Mouse (Mus musculus) lung, embryonic 15.5 days (tissue): Measurements from ENCODE around the gene Rexo1. TPM values are rescaled to one million over a fixed set of nuclear protein-coding genes. Genes with fewer than 3 reads are reported as not detected.

ENCODE experiments used
- ATAC-seq: fragments of 200-750 bp; cut with Nextera tagmentation; 2 replicates; pipeline ENCODE4 v1.8.0; 2017; ENCODE audit warnings: moderate number of reproducible peaks, borderline replicate concordance; ENCODE audit not compliant: low FRiP score, low TSS enrichment; ENCODE audit errors: extremely low read depth
- H3K27ac ChIP-seq: fragments of 300-500 bp; sonication (generic); 2 replicates; pipeline ENCODE4 v1.5.1; 2015; ENCODE audit warnings: moderate library complexity, mild to moderate bottlenecking, inconsistent platforms
- H3K27me3 ChIP-seq: fragments of 300-500 bp; sonication (generic); 2 replicates; pipeline ENCODE4 v1.6.1; 2015; ENCODE audit warnings: inconsistent platforms
- H3K36me3 ChIP-seq: fragments of 300-500 bp; sonication (generic); 2 replicates; pipeline ENCODE4 v1.6.1; 2015; ENCODE audit warnings: inconsistent platforms
- H3K4me1 ChIP-seq: fragments of 300-500 bp; sonication (generic); 2 replicates; pipeline ENCODE4 v1.6.1; 2015; ENCODE audit warnings: inconsistent platforms
- H3K4me2 ChIP-seq: fragments of 300-500 bp; sonication (generic); 2 replicates; pipeline ENCODE4 v1.6.1; 2015; ENCODE audit warnings: inconsistent platforms, mild to moderate bottlenecking, moderate library complexity
- H3K4me3 ChIP-seq: fragments of 300-500 bp; sonication (generic); 2 replicates; pipeline ENCODE4 v1.5.1; 2015; ENCODE audit warnings: mild to moderate bottlenecking, inconsistent platforms
- H3K9ac ChIP-seq: fragments of 300-500 bp; sonication (generic); 2 replicates; pipeline ENCODE4 v1.6.1; 2015; ENCODE audit warnings: inconsistent platforms
- H3K9me3 ChIP-seq: fragments of 300-500 bp; sonication (generic); 2 replicates; pipeline ENCODE4 v1.6.1; 2016; ENCODE audit warnings: inconsistent platforms
- WGBS: fragments of 180-500 bp; shearing (Covaris S2); methylation state at CpG from one replicate; pipeline ENCODE4 v1.1.7; 2015; 5-methylcytosine and 5-hydroxymethylcytosine counted together
- polyA plus RNA-seq: library from polyadenylated mRNA; unstranded; fragments of >200 nt; fragmentation: Nextera tagmentation; extraction: Ambion mirVana; gene quantifications from 2 replicates; pipeline ENCODE4 v1.2.1, GENCODE M21; 2015

Rexo1 gene
- polyA plus RNA-seq, 1 experiment from 2014 or later, result 25.8 TPM

GRCm38 (mm10) chr10:80569664-80570066 is 8.3 kb upstream of the Rexo1 start:
- WGBS, result 31% methylated on average over 10 of the region's 10 CpGs
- H3K27ac ChIP-seq, result no peak overlapping the region
- H3K4me2 ChIP-seq, result peak overlapping the region; percentile 35; the same call in 1 of the 2 replicates
- no peaks in the 10 kb centered on the region for H3K9me3 ChIP-seq
- H3K4me3 ChIP-seq, result no peak overlapping the region
- H3K36me3 ChIP-seq, result peaks cover 15% of the 10 kb centered on the region; the same call in 1 of the 2 replicates
- no peaks in the 10 kb centered on the region for H3K27me3 ChIP-seq
- H3K4me1 ChIP-seq, result peaks cover 52% of the 10 kb centered on the region
- ATAC-seq, result peak; percentile 34; the same call in 1 of the 2 replicates
- H3K9ac ChIP-seq, result no peak overlapping the region

DNA sequence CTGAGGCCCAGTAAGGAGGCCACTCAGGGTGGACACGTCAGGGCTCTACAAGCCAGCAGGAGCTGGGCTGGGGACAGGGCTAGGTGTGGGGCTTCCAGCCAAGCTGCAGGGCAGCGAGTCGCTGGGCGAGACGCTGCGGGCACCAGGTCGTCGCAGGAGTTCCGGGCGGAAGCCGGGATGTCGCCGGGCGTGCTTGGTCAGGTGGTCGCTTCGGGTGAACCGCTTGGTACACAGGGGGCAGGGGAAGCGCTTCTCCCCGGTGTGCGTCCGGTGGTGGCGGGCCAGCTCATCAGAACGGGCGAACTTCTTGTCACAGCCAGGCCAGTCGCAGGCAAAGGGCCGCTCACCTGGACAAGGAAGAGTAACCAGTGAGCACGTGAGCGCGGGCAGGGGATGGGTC is 7.5 kb upstream of the Rexo1 start:
- H3K36me3 ChIP-seq, result peaks cover 15% of the 10 kb centered on the region; the same call in 1 of the 2 replicates
- WGBS, result 92% methylated on average over 29 of the region's 29 CpGs
- no peaks in the 10 kb centered on the region for H3K27me3 ChIP-seq
- H3K27ac ChIP-seq, result no peak overlapping the region
- no peaks in the 10 kb centered on the region for H3K9me3 ChIP-seq
- no peak for ATAC-seq
- peaks cover 45% of the 10 kb centered on the region for H3K4me1 ChIP-seq
- no peak overlapping the region for H3K9ac ChIP-seq
- no peak overlapping the region for H3K4me3 ChIP-seq
- no peak overlapping the region for H3K4me2 ChIP-seq

GRCm38 (mm10) chr10:80566375-80567092 is 5.2 kb upstream of the Rexo1 start:
- no peaks in the 10 kb centered on the region for H3K9me3 ChIP-seq
- ATAC-seq, result 0 out of 2 replicates have a peak, but pooled peaks have one; percentile 17
- H3K4me1 ChIP-seq, result peaks cover 32% of the 10 kb centered on the region
- no peak overlapping the region for H3K27ac ChIP-seq
- H3K9ac ChIP-seq, result no peak overlapping the region
- no peaks in the 10 kb centered on the region for H3K27me3 ChIP-seq
- 31% methylated on average over 17 of the region's 17 CpGs for WGBS
- no peak overlapping the region for H3K4me3 ChIP-seq
- H3K36me3 ChIP-seq, result peaks cover 15% of the 10 kb centered on the region; the same call in 1 of the 2 replicates
- H3K4me2 ChIP-seq, result no peak overlapping the region

GRCm38 (mm10) chr10:80560621-80561020 is 739 bp downstream of the Rexo1 start:
- Histone ChIP-seq H3K27ac (peak overlapping the region; percentile 89; the same call in 1 of the 2 replicates), H3K4me3 (peak overlapping the region; percentile 93), H3K4me1 (peaks cover 44% of the 10 kb centered on the region), H3K36me3 (no peaks in the 10 kb centered on the region), H3K4me2 (peak overlapping the region; percentile 85), H3K9ac (peak overlapping the region; percentile 99), H3K27me3 (no peaks in the 10 kb centered on the region), H3K9me3 (no peaks in the 10 kb centered on the region)
- ATAC-seq, result no peak
- 1% methylated on average over 13 of the region's 13 CpGs for WGBS

DNA sequence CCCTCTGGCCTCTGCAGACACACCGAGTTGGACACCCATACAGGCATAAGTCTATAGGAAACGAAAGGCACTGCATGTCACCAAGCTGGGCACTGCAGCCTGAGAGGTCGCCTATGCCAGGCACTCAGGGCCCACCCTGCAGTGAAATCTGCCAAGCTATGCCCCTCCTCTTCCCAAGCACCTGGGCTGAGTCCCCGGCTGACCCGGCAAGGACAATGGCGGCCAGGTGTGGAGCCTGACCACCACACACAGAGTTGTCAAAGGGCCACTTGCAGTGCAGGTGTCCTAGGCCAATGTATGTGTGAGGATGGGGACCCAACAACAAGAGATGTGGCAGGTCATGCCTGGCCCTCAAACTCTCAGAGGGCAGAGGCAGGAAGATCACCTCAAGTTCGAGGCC is 1.9 kb downstream of the Rexo1 start:
- peaks cover 44% of the 10 kb centered on the region for H3K4me1 ChIP-seq
- H3K27me3 ChIP-seq, result no peaks in the 10 kb centered on the region
- 87% methylated on average over 7 of the region's 7 CpGs for WGBS
- H3K36me3 ChIP-seq, result no peaks in the 10 kb centered on the region
- H3K9ac ChIP-seq, result no peak overlapping the region
- H3K9me3 ChIP-seq, result no peaks in the 10 kb centered on the region
- no peak overlapping the region for H3K4me3 ChIP-seq
- no peak overlapping the region; the same call in 1 of the 2 replicates for H3K4me2 ChIP-seq
- no peak overlapping the region for H3K27ac ChIP-seq
- ATAC-seq, result no peak

DNA sequence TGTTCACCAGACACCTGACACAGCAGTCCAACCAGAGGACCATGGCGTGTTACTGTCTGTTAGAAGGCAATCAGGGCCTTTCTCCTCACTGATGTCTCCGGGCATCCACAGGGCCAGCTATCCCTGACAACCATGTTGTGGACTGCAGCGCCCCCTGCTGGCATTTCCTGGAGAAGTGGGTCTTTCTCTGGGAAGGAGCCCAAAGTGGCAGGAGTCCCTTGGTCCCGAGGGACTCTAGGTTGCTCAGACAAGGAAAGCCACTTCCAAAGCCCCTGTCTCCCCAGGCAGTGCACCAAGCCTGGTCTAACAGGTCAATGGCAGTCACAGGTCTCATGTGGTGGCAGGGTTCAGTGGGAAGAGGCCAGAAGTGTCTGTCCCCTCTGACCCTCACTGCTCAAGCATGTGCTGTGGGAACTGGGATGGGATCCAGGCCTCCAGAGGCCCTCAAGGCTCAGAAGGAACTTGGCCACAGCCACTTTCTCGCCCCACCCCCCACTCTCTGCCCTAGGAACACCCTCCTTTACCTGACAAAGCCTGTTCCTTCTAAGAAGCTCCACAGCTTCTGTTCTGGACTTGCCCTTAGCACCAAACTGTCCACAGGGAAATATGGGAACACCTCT is 3.9 kb downstream of the Rexo1 start:
- no peaks in the 10 kb centered on the region for H3K36me3 ChIP-seq
- no peaks in the 10 kb centered on the region for H3K27me3 ChIP-seq
- 0 out of 2 replicates have a peak overlapping the region, but pooled peaks have one; percentile 10 for H3K9ac ChIP-seq
- no peaks in the 10 kb centered on the region for H3K9me3 ChIP-seq
- 28% methylated on average over 5 of the region's 5 CpGs for WGBS
- no peak overlapping the region for H3K4me2 ChIP-seq
- no peak overlapping the region for H3K4me3 ChIP-seq
- ATAC-seq, result no peak
- H3K4me1 ChIP-seq, result peaks cover 40% of the 10 kb centered on the region
- no peak overlapping the region for H3K27ac ChIP-seq

DNA sequence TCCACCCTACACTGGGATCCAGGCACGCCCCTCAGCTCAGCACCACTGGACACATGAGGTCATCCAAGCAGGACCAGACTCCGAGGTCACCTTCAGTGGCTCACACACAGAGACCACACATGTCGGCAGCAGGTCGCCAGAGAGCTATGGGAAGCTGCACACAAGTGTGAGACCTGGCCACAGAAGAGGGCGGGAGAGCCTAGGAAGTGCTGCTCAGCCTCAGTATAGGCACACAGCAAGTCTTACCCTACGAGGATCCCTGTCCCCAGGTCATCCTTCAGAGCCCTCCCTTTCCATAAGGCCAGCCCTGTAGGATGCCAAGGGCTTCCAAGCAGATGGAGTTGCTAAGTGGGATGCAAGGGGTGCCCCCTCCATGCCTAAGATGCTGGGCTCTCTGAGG is 7.4 kb downstream of the Rexo1 start:
- 77% methylated on average over 6 of the region's 6 CpGs for WGBS
- H3K4me2 ChIP-seq, result no peak overlapping the region
- no peak overlapping the region for H3K4me3 ChIP-seq
- no peak for ATAC-seq
- peaks cover 18% of the 10 kb centered on the region for H3K4me1 ChIP-seq
- no peaks in the 10 kb centered on the region for H3K9me3 ChIP-seq
- H3K27me3 ChIP-seq, result no peaks in the 10 kb centered on the region
- H3K9ac ChIP-seq, result no peak overlapping the region
- H3K36me3 ChIP-seq, result peaks cover 15% of the 10 kb centered on the region
- H3K27ac ChIP-seq, result no peak overlapping the region

GRCm38 (mm10) chr10:80553575-80553974 is 7.8 kb downstream of the Rexo1 start:
- Histone ChIP-seq H3K4me3 (no peak overlapping the region), H3K4me1 (peaks cover 16% of the 10 kb centered on the region), H3K36me3 (peaks cover 16% of the 10 kb centered on the region), H3K9me3 (no peaks in the 10 kb centered on the region), H3K4me2 (no peak overlapping the region), H3K27me3 (no peaks in the 10 kb centered on the region), H3K9ac (no peak overlapping the region), H3K27ac (no peak overlapping the region)
- no peak for ATAC-seq
- WGBS, result 87% methylated on average over 8 of the region's 8 CpGs

GRCm38 (mm10) chr10:80552364-80552763 is 9.0 kb downstream of the Rexo1 start:
- no peak overlapping the region for H3K4me3 ChIP-seq
- peaks cover 3% of the 10 kb centered on the region for H3K4me1 ChIP-seq
- H3K36me3 ChIP-seq, result peaks cover 26% of the 10 kb centered on the region
- no peaks in the 10 kb centered on the region for H3K9me3 ChIP-seq
- no peak overlapping the region for H3K4me2 ChIP-seq
- no peak for ATAC-seq
- WGBS, result 60% methylated on average over 9 of the region's 9 CpGs
- H3K27ac ChIP-seq, result no peak overlapping the region
- H3K27me3 ChIP-seq, result no peaks in the 10 kb centered on the region
- no peak overlapping the region for H3K9ac ChIP-seq

- ATAC-seq, result no peak
- 88% methylated on average over 21 of the region's 21 CpGs for WGBS
- H3K36me3 ChIP-seq, result peaks cover 55% of the 10 kb centered on the region
Measured at GRCm38 (mm10) chr10:80549279-80549678, 12.1 kb downstream of the Rexo1 start.

DNA sequence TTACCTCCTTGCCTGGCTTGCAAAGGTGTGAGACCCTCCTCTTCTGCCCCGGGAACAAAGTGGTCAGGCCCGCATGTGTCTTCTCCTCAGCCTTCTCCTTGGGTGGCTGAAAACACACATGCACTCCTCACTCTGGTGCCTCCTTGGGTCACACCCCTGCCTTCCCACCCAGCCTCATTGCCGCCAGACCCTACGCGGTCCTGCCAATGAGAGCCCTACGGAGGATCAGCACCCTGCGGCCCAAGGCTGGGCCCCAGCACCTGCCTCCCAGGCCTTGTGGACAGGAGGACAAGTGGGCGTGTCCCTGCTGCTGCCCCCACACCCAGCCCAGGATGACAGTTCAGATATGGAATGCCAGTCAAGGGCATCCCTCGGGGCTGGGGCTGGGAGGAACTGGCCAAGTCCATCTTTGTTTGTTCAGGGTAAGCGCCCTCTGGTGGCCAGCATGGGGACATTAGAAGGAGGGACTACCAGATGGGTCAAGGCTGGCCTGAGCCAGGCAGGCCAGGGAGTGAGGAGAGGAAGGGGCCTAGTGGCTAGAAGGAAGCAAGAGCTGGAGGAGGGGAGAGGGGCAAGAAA is 12.8 kb downstream of the Rexo1 start:
- H3K4me2 ChIP-seq, result no peak overlapping the region
- H3K36me3 ChIP-seq, result peaks cover 63% of the 10 kb centered on the region
- no peak overlapping the region for H3K9ac ChIP-seq
- WGBS, result 69% methylated on average over 10 of the region's 10 CpGs
- H3K4me3 ChIP-seq, result no peak overlapping the region
- no peaks in the 10 kb centered on the region for H3K27me3 ChIP-seq
- H3K27ac ChIP-seq, result no peak overlapping the region
- H3K4me1 ChIP-seq, result no peaks in the 10 kb centered on the region
- no peaks in the 10 kb centered on the region for H3K9me3 ChIP-seq
- no peak for ATAC-seq

More at GRCm38 (mm10) chr10:80549279-80549678, 12.1 kb downstream of the Rexo1 start:
- no peak overlapping the region for H3K27ac ChIP-seq
- no peak overlapping the region for H3K4me2 ChIP-seq
- no peaks in the 10 kb centered on the region for H3K9me3 ChIP-seq
- no peaks in the 10 kb centered on the region for H3K27me3 ChIP-seq
- no peak overlapping the region for H3K4me3 ChIP-seq
- no peaks in the 10 kb centered on the region for H3K4me1 ChIP-seq
- no peak overlapping the region for H3K9ac ChIP-seq

DNA sequence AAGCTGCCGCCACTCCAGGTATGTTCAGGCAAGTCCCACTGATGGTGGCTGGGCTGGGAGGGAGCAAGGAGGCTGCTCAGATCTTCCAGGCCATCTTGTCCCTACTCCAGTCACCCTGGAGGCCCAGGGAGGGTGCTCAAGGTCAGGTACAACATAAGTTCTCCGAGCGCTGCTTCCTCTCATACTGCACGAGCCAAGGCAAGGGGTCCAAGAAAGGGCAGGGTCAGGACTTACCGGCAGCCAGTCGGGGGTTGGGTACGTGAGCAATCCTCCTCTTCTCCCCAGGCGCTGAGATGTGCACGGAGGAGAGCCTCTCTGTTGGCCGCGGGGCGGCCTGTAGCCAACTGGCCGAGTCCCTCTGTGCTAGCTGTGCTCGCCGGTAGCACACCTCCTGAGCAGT is 13.8 kb downstream of the Rexo1 start:
- Histone ChIP-seq H3K4me2 (no peak overlapping the region), H3K36me3 (peaks cover 73% of the 10 kb centered on the region), H3K9me3 (no peaks in the 10 kb centered on the region), H3K4me3 (no peak overlapping the region), H3K4me1 (no peaks in the 10 kb centered on the region), H3K27ac (no peak overlapping the region), H3K27me3 (no peaks in the 10 kb centered on the region), H3K9ac (no peak overlapping the region)
- no peak for ATAC-seq
- 87% methylated on average over 15 of the region's 15 CpGs for WGBS
